Mouse (Mus musculus) small intestine, adult 10 weeks (tissue): Measurements from ENCODE around the gene Kbtbd4. TPM values are rescaled to one million over a fixed set of nuclear protein-coding genes. Genes with fewer than 3 reads are reported as not detected.

ENCODE experiments used
- polyA plus RNA-seq: library from polyadenylated mRNA; stranded (reverse); fragments of 350-450 nt; fragmentation: Illumina TruSeq; extraction: RNeasy Lipid Tissue Mini Kit (QIAGEN cat#74804); gene quantifications from one replicate; pipeline ENCODE4 v1.2.3, GENCODE M21; 2014; ENCODE audit warnings: low replicate concordance

Kbtbd4 gene
- 5.5 TPM for polyA plus RNA-seq

GRCm38 (mm10) chr2:90904076-90904855 is at the start of gene Kbtbd4, which contains the start of gene Ndufs3:
Gene Kbtbd4, plus strand, starts transcription at chr2:90904740.
Gene Ndufs3, minus strand, starts transcription at chr2:90904827.

GRCm38 (mm10) chr2:90885218-90886041 is 19.1 kb upstream of the Kbtbd4 start, which contains the start of gene C1qtnf4:
Gene C1qtnf4, plus strand, starts transcription at chr2:90885860.

GRCm38 (mm10) chr2:90940233-90941229 is 36.0 kb downstream of the Kbtbd4 start, which contains the start of gene Celf1:
Gene Celf1, plus strand, starts transcription at chr2:90940382.

Other genes with a start within 250 kb of the Kbtbd4 start
- gene Nup160, start 227.5 kb upstream of the Kbtbd4 start, polyA plus RNA-seq: 16.1 TPM
- gene Fnbp4, start 159.4 kb upstream of the Kbtbd4 start, polyA plus RNA-seq: 103 TPM
- 0.26 TPM for gene Agbl2, start 122.0 kb upstream of the Kbtbd4 start, polyA plus RNA-seq
- 2,180 TPM for gene Mtch2, start 57.6 kb upstream of the Kbtbd4 start, polyA plus RNA-seq
- not detected for gene C1qtnf4, start 18.9 kb upstream of the Kbtbd4 start, polyA plus RNA-seq
- gene Ndufs3, start 87 bp downstream of the Kbtbd4 start, polyA plus RNA-seq: 126 TPM
- 84.7 TPM for gene Celf1, start 35.6 kb downstream of the Kbtbd4 start, polyA plus RNA-seq
- gene Rapsn, start 130.9 kb downstream of the Kbtbd4 start, polyA plus RNA-seq: not detected
- gene Psmc3, start 149.3 kb downstream of the Kbtbd4 start, polyA plus RNA-seq: 74.5 TPM
- 0.89 TPM for gene Slc39a13, start 165.7 kb downstream of the Kbtbd4 start, polyA plus RNA-seq
- 2.4 TPM for gene Spi1, start 177.7 kb downstream of the Kbtbd4 start, polyA plus RNA-seq
- not detected for gene Mybpc3, start 213.4 kb downstream of the Kbtbd4 start, polyA plus RNA-seq